Mouse (Mus musculus) heart, postnatal 36 days (tissue): ENCODE measurements around the gene P2rx1. TPM values are rescaled to one million over a fixed set of nuclear protein-coding genes. Genes with fewer than 3 reads are reported as not detected.

Experiments
- DNase-seq, 2 experiments: peaks; one replicate each; pipeline ENCODE4 v3.0.0; 2021 to 2022
- intact Hi-C: fragments of 180-260 bp; cut with DNase I; formaldehyde crosslinking; loops from one replicate; pipeline ENCODE4 v1.15.1; 2025
- total RNA-seq, 2 experiments: library from RNA; stranded (reverse); gene quantifications; 2 replicates each; pipeline ENCODE4 v1.2.3; 2021

The P2rx1 gene
- total RNA-seq: under 1 TPM; 0.33 to 0.38 TPM

- no peak for DNase-seq
- intact Hi-C loops: no loop called here
Observed at GRCm38 (mm10) chr11:72998771-72999170, at the start of gene P2rx1. Gene P2rx1, plus strand, starts transcription at chr11:72999103.

GRCm38 (mm10) chr11:72951137-72952000 is 47.5 kb upstream of the P2rx1 start:
- peak; percentile 23 to 32 for DNase-seq
- intact Hi-C loops: no loop called here

- DNase-seq: peak; percentile 50 to 57
- intact Hi-C loops: no loop called here
Observed at GRCm38 (mm10) chr11:72952226-72952625, 46.7 kb upstream of the P2rx1 start.

- DNase-seq: peak in 1 of 2 experiments; percentile 31
- intact Hi-C loops: no loop called here
Observed at GRCm38 (mm10) chr11:72952697-72953096, 46.2 kb upstream of the P2rx1 start.

- no peak for DNase-seq
- intact Hi-C loops: no loop called here
Observed at GRCm38 (mm10) chr11:72953116-72953439, 45.8 kb upstream of the P2rx1 start.

- intact Hi-C loops: no loop called here
Observed at GRCm38 (mm10) chr11:72953440-72954151, 45.3 kb upstream of the P2rx1 start.

GRCm38 (mm10) chr11:72954216-72954615 is 44.7 kb upstream of the P2rx1 start:
- no peak for DNase-seq
- intact Hi-C loops: no loop called here

More at GRCm38 (mm10) chr11:72953440-72954151, 45.3 kb upstream of the P2rx1 start:
- peak; percentile 72 for DNase-seq

GRCm38 (mm10) chr11:72955339-72955974 is 43.4 kb upstream of the P2rx1 start:
- intact Hi-C loops: no loop called here
- DNase-seq: peak; percentile 20 to 21

GRCm38 (mm10) chr11:72957318-72957717 is 41.6 kb upstream of the P2rx1 start:
- no peak for DNase-seq
- intact Hi-C loops: no loop called here

- intact Hi-C loops: loop anchor here (2.0 kb wide), 2 partner anchors 35 to 41 kb away; no protein-coding TSS in a partner anchor
- DNase-seq: peak in 1 of 2 experiments; percentile 13
Observed at GRCm38 (mm10) chr11:72959924-72960679, 38.8 kb upstream of the P2rx1 start.

GRCm38 (mm10) chr11:72960723-72961071 is 38.2 kb upstream of the P2rx1 start:
- no peak for DNase-seq
- intact Hi-C loops: loop anchor here (2.0 kb wide), 2 partner anchors 36 to 40 kb away; no protein-coding TSS in a partner anchor

GRCm38 (mm10) chr11:72961072-72961980 is 37.6 kb upstream of the P2rx1 start, which contains the start of gene Atp2a3:
Gene Atp2a3, plus strand, starts transcription at chr11:72961169.
- intact Hi-C loops: loop anchor here (2.0 kb wide), 2 partner anchors 37 to 39 kb away; no protein-coding TSS in a partner anchor
- DNase-seq: peak; percentile 42 to 43

GRCm38 (mm10) chr11:72962378-72962777 is 36.5 kb upstream of the P2rx1 start:
- intact Hi-C loops: no loop called here
- DNase-seq: no peak

GRCm38 (mm10) chr11:72963058-72963788 is 35.7 kb upstream of the P2rx1 start:
- no peak for DNase-seq

GRCm38 (mm10) chr11:72963789-72964294 is 35.1 kb upstream of the P2rx1 start:
- intact Hi-C loops: no loop called here
- no peak for DNase-seq

More at GRCm38 (mm10) chr11:72963058-72963788, 35.7 kb upstream of the P2rx1 start:
- intact Hi-C loops: no loop called here

- DNase-seq: no peak
- intact Hi-C loops: no loop called here
Observed at GRCm38 (mm10) chr11:72974995-72975503, 23.9 kb upstream of the P2rx1 start.

GRCm38 (mm10) chr11:72982516-72982915 is 16.4 kb upstream of the P2rx1 start:
- no peak for DNase-seq
- intact Hi-C loops: loop anchor here (5.0 kb wide), 1 partner anchor 55 kb away; no protein-coding TSS in a partner anchor

- intact Hi-C loops: loop anchor here (5.0 kb wide), 1 partner anchor 56 kb away; no protein-coding TSS in a partner anchor
- peak in 1 of 2 experiments; percentile 26 for DNase-seq
Observed at GRCm38 (mm10) chr11:72983283-72983682, 15.6 kb upstream of the P2rx1 start.
